Mouse (Mus musculus) hindbrain, embryonic 16.5 days (tissue): ENCODE measurements at regions not wholly inside any gene's neighbourhood (a gene's known extent, or its start where the extent isn't known, plus 50 kb on each side); places are given as distances from the start of the nearest gene placed in this dataset.
"Not testable (repeated sequence)": the region's sequence is repeated elsewhere in the genome, so short reads cannot be mapped to it uniquely, and the experiment has no call there.

ENCODE experiments used
- ATAC-seq: fragments of 200-750 bp; cut with Nextera tagmentation; 2 replicates; pipeline ENCODE4 v1.8.0; 2017; ENCODE audit warnings: moderate TSS enrichment, moderate library complexity
- H3K27ac ChIP-seq: fragments of 300-500 bp; sonication (generic); 2 replicates; pipeline ENCODE4 v1.5.1; 2014; ENCODE audit warnings: low read depth, mild to moderate bottlenecking, control low read depth, low read length, moderate library complexity
- H3K27me3 ChIP-seq: fragments of 300-500 bp; sonication (generic); replicated peaks from 2 replicates; pipeline ENCODE4 v1.6.1; 2014; ENCODE audit warnings: low read length; ENCODE audit not compliant: control insufficient read depth, insufficient read depth
- H3K36me3 ChIP-seq: fragments of 300-500 bp; sonication (generic); 2 replicates; pipeline ENCODE4 v1.6.1; 2014; ENCODE audit warnings: mild to moderate bottlenecking, low read length, moderate library complexity, mixed read lengths; ENCODE audit not compliant: control insufficient read depth, insufficient read depth
- H3K4me1 ChIP-seq: fragments of 300-500 bp; sonication (generic); 2 replicates; pipeline ENCODE4 v1.6.1; 2014; ENCODE audit warnings: low read depth, low read length; ENCODE audit not compliant: control insufficient read depth, insufficient read depth
- H3K4me2 ChIP-seq: fragments of 300-500 bp; sonication (generic); 2 replicates; pipeline ENCODE4 v1.6.1; 2014; ENCODE audit warnings: mild to moderate bottlenecking, low read length, control low read depth, moderate library complexity
- H3K4me3 ChIP-seq: fragments of 300-500 bp; sonication (generic); 2 replicates; pipeline ENCODE4 v1.5.1; 2014; ENCODE audit warnings: mild to moderate bottlenecking, low read length, control low read depth, moderate library complexity
- H3K9ac ChIP-seq: fragments of 300-500 bp; sonication (generic); 2 replicates; pipeline ENCODE4 v1.6.1; 2014; ENCODE audit warnings: low read depth, mild to moderate bottlenecking, control low read depth, low read length, moderate library complexity
- H3K9me3 ChIP-seq: fragments of 300-500 bp; sonication (generic); 2 replicates; pipeline ENCODE4 v1.6.1; 2014; ENCODE audit warnings: mild to moderate bottlenecking, low read length, moderate library complexity; ENCODE audit not compliant: control insufficient read depth
- WGBS: fragments of 180-500 bp; shearing (Covaris S2); extraction: QIAGEN DNeasy Blood & Tissue Kit; methylation state at CpG from one replicate; pipeline ENCODE4 v1.1.7; 2014; 5-methylcytosine and 5-hydroxymethylcytosine counted together

DNA sequence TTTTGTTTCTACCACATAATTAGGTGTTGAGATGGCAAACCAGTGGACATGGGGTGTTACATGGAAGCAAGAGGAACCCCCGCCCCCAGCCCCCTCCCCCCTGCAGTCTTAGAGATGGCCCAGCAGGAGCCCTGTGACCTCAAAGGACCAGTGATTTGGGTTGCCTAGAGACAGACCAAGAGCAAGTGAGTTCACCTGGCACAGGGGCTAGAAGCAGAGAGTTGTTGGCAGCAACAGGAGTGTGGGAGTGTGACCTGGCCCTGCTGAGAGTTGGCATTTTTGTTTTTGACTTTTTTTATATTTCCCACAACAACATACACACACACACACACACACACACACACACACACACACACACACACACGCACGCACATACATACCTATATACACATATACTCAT lies 987.9 kb downstream of the Cdh18 start:
- no peak overlapping the region for H3K4me2 ChIP-seq
- WGBS: 73% methylated on average over 3 of the region's 3 CpGs
- no peaks in the 10 kb centered on the region for H3K9me3 ChIP-seq
- H3K36me3 ChIP-seq: no peaks in the 10 kb centered on the region
- H3K4me1 ChIP-seq: no peaks in the 10 kb centered on the region
- no peak for ATAC-seq
- H3K9ac ChIP-seq: no peak overlapping the region
- no peak overlapping the region for H3K4me3 ChIP-seq
- no peaks in the 10 kb centered on the region for H3K27me3 ChIP-seq
- no peak overlapping the region for H3K27ac ChIP-seq

- H3K27ac ChIP-seq: no peak overlapping the region
- no peaks in the 10 kb centered on the region for H3K4me1 ChIP-seq
- no peak overlapping the region for H3K4me2 ChIP-seq
- no peaks in the 10 kb centered on the region for H3K36me3 ChIP-seq
- ATAC-seq: peak; percentile 64
- WGBS: 64% methylated on average over 3 of the region's 3 CpGs
- no peak overlapping the region for H3K9ac ChIP-seq
- no peaks in the 10 kb centered on the region for H3K27me3 ChIP-seq
- no peaks in the 10 kb centered on the region for H3K9me3 ChIP-seq
- no peak overlapping the region for H3K4me3 ChIP-seq
These were observed 988.6 kb downstream of the Cdh18 start for GRCm38 (mm10) chr15:23537449-23537848.

DNA sequence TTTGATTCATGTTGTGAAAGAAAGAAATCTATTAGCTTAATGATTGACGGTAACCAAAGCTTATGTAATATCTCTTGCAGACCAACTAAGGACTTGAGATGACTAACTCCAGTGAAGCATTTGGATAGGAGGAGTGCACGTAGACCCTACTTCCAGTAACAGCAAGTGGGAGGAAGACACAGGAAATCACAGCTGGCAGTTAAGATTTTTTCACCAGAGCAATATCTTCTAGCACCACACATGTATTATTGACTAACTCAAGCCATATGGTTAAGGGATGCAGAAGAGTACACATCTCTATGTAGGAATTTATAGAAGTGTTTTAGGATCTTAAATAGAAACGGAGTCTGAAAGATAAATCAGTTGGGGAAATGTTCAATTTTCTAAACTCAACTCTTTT lies 1011.3 kb downstream of the Cdh18 start:
- WGBS: 85% methylated on average over 3 of the region's 3 CpGs

DNA sequence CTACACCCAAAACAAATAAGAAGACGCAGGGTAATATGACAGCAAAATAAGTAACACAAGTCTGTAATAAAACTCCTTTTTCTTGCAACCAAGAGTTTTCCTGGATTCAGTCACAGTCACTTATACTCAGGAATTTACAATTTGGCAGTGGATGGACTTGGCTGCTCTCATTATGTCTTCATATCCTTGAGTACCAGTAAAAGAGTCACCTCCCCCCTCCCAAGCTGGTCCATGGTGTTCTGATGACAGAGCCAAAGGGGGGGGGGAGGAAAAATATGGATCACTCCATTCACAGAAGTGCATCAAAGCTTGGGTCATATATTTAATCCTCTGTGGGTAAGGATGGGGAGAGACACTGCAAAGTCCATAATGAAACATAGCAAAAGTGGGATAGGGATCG lies 1013.4 kb downstream of the Cdh18 start:
- Histone ChIP-seq H3K27ac (no peak overlapping the region), H3K4me1 (no peaks in the 10 kb centered on the region), H3K9me3 (no peaks in the 10 kb centered on the region), H3K36me3 (no peaks in the 10 kb centered on the region), H3K9ac (no peak overlapping the region), H3K27me3 (no peaks in the 10 kb centered on the region), H3K4me3 (no peak overlapping the region), H3K4me2 (no peak overlapping the region)
- no peak for ATAC-seq
- 94% methylated on average over 2 of the region's 2 CpGs for WGBS

More for the DNA sequence above, 1011.3 kb downstream of the Cdh18 start:
- no peak overlapping the region for H3K9ac ChIP-seq
- H3K4me2 ChIP-seq: no peak overlapping the region
- H3K4me3 ChIP-seq: no peak overlapping the region
- H3K27ac ChIP-seq: no peak overlapping the region
- no peaks in the 10 kb centered on the region for H3K9me3 ChIP-seq
- no peaks in the 10 kb centered on the region for H3K27me3 ChIP-seq
- no peak for ATAC-seq
- H3K36me3 ChIP-seq: no peaks in the 10 kb centered on the region
- H3K4me1 ChIP-seq: no peaks in the 10 kb centered on the region

GRCm38 (mm10) chr15:23564981-23565380 lies 1016.2 kb downstream of the Cdh18 start:
- Histone ChIP-seq H3K27ac (no peak overlapping the region), H3K9ac (no peak overlapping the region), H3K27me3 (no peaks in the 10 kb centered on the region), H3K4me1 (no peaks in the 10 kb centered on the region), H3K36me3 (no peaks in the 10 kb centered on the region), H3K4me2 (no peak overlapping the region), H3K9me3 (peaks cover 6% of the 10 kb centered on the region; the same call in 1 of the 2 replicates), H3K4me3 (no peak overlapping the region)
- ATAC-seq: no peak

DNA sequence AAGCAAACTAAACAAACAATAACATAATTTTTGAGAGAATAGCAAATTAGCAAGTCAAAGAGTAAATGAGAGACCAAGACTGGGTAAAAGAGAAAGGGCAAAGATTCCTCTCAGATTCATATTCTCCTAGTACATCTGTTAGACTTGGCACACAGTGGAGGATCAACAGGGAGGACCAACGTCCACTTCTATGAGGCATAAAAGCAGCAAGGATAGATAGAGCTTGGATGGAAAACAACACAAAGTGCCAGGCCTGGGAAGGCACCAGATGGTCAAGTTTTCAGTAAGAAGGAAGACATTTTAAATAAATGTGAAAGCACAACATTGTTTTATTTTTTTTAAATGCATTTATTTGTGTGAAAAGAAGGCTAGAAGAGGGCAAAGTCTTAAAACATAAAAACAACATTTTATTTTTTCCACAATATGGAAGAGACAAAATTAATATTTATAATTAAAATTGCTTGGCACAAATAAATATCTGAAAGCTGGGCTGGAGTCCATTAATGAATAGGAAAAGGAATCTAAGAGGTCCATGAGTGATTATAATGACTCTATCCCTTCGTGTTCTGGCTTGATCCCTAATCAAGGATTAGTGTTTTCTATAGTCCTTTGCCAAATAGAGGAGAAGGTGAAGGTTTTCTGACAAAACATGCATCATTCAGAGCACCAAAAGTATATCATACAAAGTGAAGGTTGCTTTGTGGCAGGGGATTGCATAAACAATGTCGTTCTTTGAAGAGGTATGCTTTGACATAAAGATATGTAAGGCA lies 1018.2 kb downstream of the Cdh18 start:
- WGBS: 72% methylated on average over 3 of the region's 3 CpGs
- no peak overlapping the region for H3K9ac ChIP-seq

DNA sequence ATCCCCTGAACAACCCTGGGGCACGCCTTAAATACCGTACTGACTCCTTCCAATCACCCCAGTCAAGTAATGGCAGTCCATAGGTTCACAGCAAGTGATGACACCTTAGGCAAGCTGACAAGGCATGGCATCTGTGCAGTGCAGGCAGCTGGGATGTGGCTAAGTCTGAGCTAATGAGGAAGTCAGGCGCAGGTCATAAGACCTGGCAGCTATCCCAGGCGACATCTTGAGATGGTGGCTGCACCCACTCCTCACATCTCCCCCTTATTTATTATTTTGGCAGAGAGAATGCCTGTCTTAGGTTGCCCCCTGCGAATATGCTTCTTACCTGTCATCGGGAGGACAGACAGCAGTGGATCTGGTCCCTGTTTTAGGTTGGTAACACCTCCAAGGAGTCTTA lies 1019.8 kb downstream of the Cdh18 start:
- not testable (repeated sequence) for H3K4me3 ChIP-seq, H3K4me1 ChIP-seq, H3K9ac ChIP-seq, H3K27me3 ChIP-seq, ATAC-seq, H3K27ac ChIP-seq, H3K36me3 ChIP-seq, H3K4me2 ChIP-seq, H3K9me3 ChIP-seq
- 94% methylated on average over 6 of the region's 6 CpGs for WGBS

More for the DNA sequence above, 1018.2 kb downstream of the Cdh18 start:
- Histone ChIP-seq H3K4me1 (no peaks in the 10 kb centered on the region), H3K4me2 (no peak overlapping the region), H3K9me3 (peaks cover 6% of the 10 kb centered on the region; the same call in 1 of the 2 replicates), H3K4me3 (no peak overlapping the region), H3K27ac (no peak overlapping the region), H3K27me3 (no peaks in the 10 kb centered on the region), H3K36me3 (no peaks in the 10 kb centered on the region)
- 0 out of 2 replicates have a peak, but pooled peaks have one; percentile 60 for ATAC-seq

- no peaks in the 10 kb centered on the region for H3K36me3 ChIP-seq
- no peak overlapping the region for H3K27ac ChIP-seq
- no peaks in the 10 kb centered on the region for H3K9me3 ChIP-seq
- no peak overlapping the region for H3K9ac ChIP-seq
- H3K4me2 ChIP-seq: no peak overlapping the region
- no peaks in the 10 kb centered on the region for H3K27me3 ChIP-seq
- ATAC-seq: no peak
- no peak overlapping the region for H3K4me3 ChIP-seq
- no peaks in the 10 kb centered on the region for H3K4me1 ChIP-seq
- 38% methylated on average over 1 of the region's 1 CpGs for WGBS
These were observed 1033.1 kb downstream of the Cdh18 start for GRCm38 (mm10) chr15:23581898-23582297.

DNA sequence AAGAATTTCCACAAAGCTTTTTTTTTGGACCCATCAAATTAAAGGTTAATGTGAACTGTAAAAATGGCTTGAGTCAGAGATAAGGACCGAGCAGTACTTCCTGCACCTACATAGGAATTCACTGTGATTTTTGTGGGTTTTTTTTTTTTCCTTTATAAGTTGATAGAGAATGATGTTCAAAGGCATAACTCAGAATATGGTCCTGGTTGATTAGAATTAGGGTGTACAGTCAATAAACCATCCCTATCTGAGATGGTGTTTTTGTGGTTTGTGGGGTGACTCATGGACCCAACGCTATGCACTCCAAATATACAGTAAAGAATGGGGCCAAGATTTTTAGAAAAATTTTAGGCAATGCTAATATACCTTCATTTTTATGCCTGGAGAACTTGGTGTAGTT lies 1041.6 kb downstream of the Cdh18 start:
- Histone ChIP-seq H3K9ac (no peak overlapping the region), H3K4me3 (no peak overlapping the region), H3K27ac (no peak overlapping the region), H3K4me1 (no peaks in the 10 kb centered on the region), H3K4me2 (no peak overlapping the region), H3K36me3 (no peaks in the 10 kb centered on the region), H3K9me3 (no peaks in the 10 kb centered on the region), H3K27me3 (no peaks in the 10 kb centered on the region)
- no peak for ATAC-seq
- WGBS: 96% methylated on average over 2 of the region's 2 CpGs
